Mouse (Mus musculus) urinary bladder, postnatal 4 days (tissue): ENCODE results near the gene Galk2.

ENCODE experiments used
- DNase-seq, 2 experiments: peaks; one replicate each; pipeline ENCODE4 v3.0.0; 2021 to 2022; ENCODE audit warnings: low spot score in 2 of 2

Gene Galk2

GRCm38 (mm10) chr2:125900797-125901410, 42.0 kb downstream of the Galk2 start:
- no peak for DNase-seq

GRCm38 (mm10) chr2:125901426-125901825, 42.5 kb downstream of the Galk2 start:
- no peak for DNase-seq

GRCm38 (mm10) chr2:125906407-125907066, 47.6 kb downstream of the Galk2 start:
- DNase-seq: no peak

- DNase-seq: no peak
Observed at GRCm38 (mm10) chr2:125907580-125908255, 48.8 kb downstream of the Galk2 start.

- no peak for DNase-seq
Observed at GRCm38 (mm10) chr2:125914167-125914566, 55.3 kb downstream of the Galk2 start.

- no peak for DNase-seq
Observed at GRCm38 (mm10) chr2:125914713-125915112, 55.8 kb downstream of the Galk2 start.

GRCm38 (mm10) chr2:125916652-125917296, 57.9 kb downstream of the Galk2 start:
- DNase-seq: no peak

- DNase-seq: no peak
Observed at GRCm38 (mm10) chr2:125917297-125917679, 58.4 kb downstream of the Galk2 start.

GRCm38 (mm10) chr2:125921273-125921672, 62.4 kb downstream of the Galk2 start:
- DNase-seq: no peak

GRCm38 (mm10) chr2:125922149-125922548, 63.2 kb downstream of the Galk2 start:
- no peak for DNase-seq

- no peak for DNase-seq
Observed at GRCm38 (mm10) chr2:125922877-125923276, 64.0 kb downstream of the Galk2 start.

- no peak for DNase-seq
Observed at GRCm38 (mm10) chr2:125923346-125923745, 64.4 kb downstream of the Galk2 start.

- DNase-seq: no peak
Observed at GRCm38 (mm10) chr2:125924554-125924953, 65.6 kb downstream of the Galk2 start.

- no peak for DNase-seq
Observed at GRCm38 (mm10) chr2:125925081-125925480, 66.2 kb downstream of the Galk2 start.

- DNase-seq: no peak
Observed at GRCm38 (mm10) chr2:125929396-125929795, 70.5 kb downstream of the Galk2 start.

GRCm38 (mm10) chr2:125929872-125930271, 71.0 kb downstream of the Galk2 start:
- no peak for DNase-seq

- no peak for DNase-seq
Observed at GRCm38 (mm10) chr2:125931193-125931592, 72.3 kb downstream of the Galk2 start.

- DNase-seq: no peak
Observed at GRCm38 (mm10) chr2:125932734-125933133, 73.8 kb downstream of the Galk2 start.

- no peak for DNase-seq
Observed at GRCm38 (mm10) chr2:125933977-125934376, 75.1 kb downstream of the Galk2 start.

GRCm38 (mm10) chr2:125936396-125936795, 77.5 kb downstream of the Galk2 start:
- no peak for DNase-seq

- no peak for DNase-seq
Observed at GRCm38 (mm10) chr2:125938993-125939642, 80.2 kb downstream of the Galk2 start.
